Comparison of ENCODE assay signal across 10 mouse cellular contexts in genomic region chr6:144203013-144203412, GRCm38 (mm10).
DNase-seq lines count a peak whose midpoint lies in the region; ATAC-seq lines count a peak whose summit lies in the region.
"Had no signal": no experiment of that assay in that cellular context is flagged by ENCODE, and none has a peak within 500 bp of the region (broad histone marks: within the 10 kb centered on the region; RNA-seq: fewer than 3 reads in every experiment).

No protein-coding gene starts in this region.

- H3K4me1 ChIP-seq in heart, embryonic 14.5 days (ENCODE audit: control insufficient read depth in 2 of 2, insufficient read depth in 2 of 2, low read length in 2 of 2) = no peaks in the 10 kb centered on the region
- peaks cover 17% of the 10 kb centered on the region for H3K4me1 ChIP-seq in embryonic facial prominence, embryonic 12.5 days
- peaks cover 24% of the 10 kb centered on the region for H3K4me1 ChIP-seq in hindbrain, embryonic 15.5 days (replicated peaks)
- peaks cover 17% of the 10 kb centered on the region for H3K4me1 ChIP-seq in midbrain, embryonic 16.5 days (ENCODE audit: control insufficient read depth, insufficient read depth, low read length)

- no peak overlapping the region for H3K9ac ChIP-seq in heart, embryonic 14.5 days (ENCODE audit: low read length)
- H3K9ac ChIP-seq in embryonic facial prominence, embryonic 12.5 days = no peak overlapping the region
- no peak overlapping the region for H3K9ac ChIP-seq in hindbrain, embryonic 15.5 days
- peak overlapping the region; percentile 18; the same call in 1 of the 2 replicates for H3K9ac ChIP-seq in midbrain, embryonic 16.5 days (ENCODE audit: low read depth, low read length)

- WGBS in heart, embryonic 14.5 days = 62% methylated on average over 12 of the region's 12 CpGs
- WGBS in embryonic facial prominence, embryonic 12.5 days = 31% methylated on average over 12 of the region's 12 CpGs
- 45% methylated on average over 12 of the region's 12 CpGs for WGBS in hindbrain, embryonic 15.5 days
- WGBS in midbrain, embryonic 16.5 days = 27% methylated on average over 12 of the region's 12 CpGs

- H3K27me3 ChIP-seq in heart, embryonic 14.5 days (ENCODE audit: control insufficient read depth, insufficient read depth, low read length) = no peaks in the 10 kb centered on the region
- 0 out of 2 replicates have a peak, but pooled peaks cover 5% of the 10 kb centered on the region for H3K27me3 ChIP-seq in embryonic facial prominence, embryonic 12.5 days
- H3K27me3 ChIP-seq in hindbrain, embryonic 15.5 days = no peaks in the 10 kb centered on the region
- H3K27me3 ChIP-seq in midbrain, embryonic 16.5 days (ENCODE audit: control insufficient read depth, insufficient read depth, low read depth, low read length) = no peaks in the 10 kb centered on the region

- peak overlapping the region; percentile 4; the same call in 1 of the 2 replicates for H3K4me2 ChIP-seq in heart, embryonic 14.5 days (ENCODE audit: low read length)
- H3K4me2 ChIP-seq in embryonic facial prominence, embryonic 12.5 days (replicated peaks) = peak overlapping the region; percentile 38
- peak overlapping the region; percentile 37 for H3K4me2 ChIP-seq in hindbrain, embryonic 15.5 days
- H3K4me2 ChIP-seq in midbrain, embryonic 16.5 days (ENCODE audit: low read length) = peak overlapping the region; percentile 51

- H3K4me3 ChIP-seq in heart, embryonic 14.5 days (ENCODE audit: control insufficient read depth in 1 of 2, insufficient read depth in 1 of 2, low read depth in 1 of 2, low read length in 2 of 2) = no peak overlapping the region
- peak overlapping the region; percentile 12; the same call in 1 of the 2 replicates for H3K4me3 ChIP-seq in embryonic facial prominence, embryonic 12.5 days
- 0 out of 2 replicates have a peak overlapping the region, but pooled peaks have one; percentile 2 for H3K4me3 ChIP-seq in hindbrain, embryonic 15.5 days
- peak overlapping the region; percentile 20 for H3K4me3 ChIP-seq in midbrain, embryonic 16.5 days (ENCODE audit: low read depth, low read length)

- no peaks in the 10 kb centered on the region for H3K9me3 ChIP-seq in heart, embryonic 14.5 days (ENCODE audit: control insufficient read depth, low read length)
- H3K9me3 ChIP-seq in embryonic facial prominence, embryonic 12.5 days = no peaks in the 10 kb centered on the region
- H3K9me3 ChIP-seq in hindbrain, embryonic 15.5 days = no peaks in the 10 kb centered on the region
- no peaks in the 10 kb centered on the region for H3K9me3 ChIP-seq in midbrain, embryonic 16.5 days (replicated peaks; ENCODE audit: control insufficient read depth, low read length, poor library complexity, severe bottlenecking)

- ATAC-seq in heart, embryonic 14.5 days (ENCODE audit: insufficient number of reproducible peaks, insufficient read depth, low FRiP score, low read depth) = no peak
- no peak for ATAC-seq in embryonic facial prominence, embryonic 12.5 days (ENCODE audit: insufficient number of reproducible peaks, insufficient read depth, low FRiP score, low TSS enrichment)
- ATAC-seq in hindbrain, embryonic 15.5 days (ENCODE audit: low FRiP score, low read depth) = no peak
- no peak; the same call in 1 of the 2 replicates for ATAC-seq in midbrain, embryonic 16.5 days

- no peak overlapping the region for H3K27ac ChIP-seq in heart, embryonic 14.5 days (replicated peaks in 1 of 2; ENCODE audit: control insufficient read depth in 1 of 2, insufficient read depth in 1 of 2, low read depth in 2 of 2, low read length in 2 of 2)
- no peak overlapping the region for H3K27ac ChIP-seq in embryonic facial prominence, embryonic 12.5 days
- no peak overlapping the region for H3K27ac ChIP-seq in hindbrain, embryonic 15.5 days (replicated peaks)
- no peak overlapping the region for H3K27ac ChIP-seq in midbrain, embryonic 16.5 days (ENCODE audit: low read length)

- no peaks in the 10 kb centered on the region for H3K36me3 ChIP-seq in heart, embryonic 14.5 days (ENCODE audit: control insufficient read depth, insufficient read depth, low read length)
- H3K36me3 ChIP-seq in embryonic facial prominence, embryonic 12.5 days = no peaks in the 10 kb centered on the region
- H3K36me3 ChIP-seq in hindbrain, embryonic 15.5 days = no peaks in the 10 kb centered on the region
- H3K36me3 ChIP-seq in midbrain, embryonic 16.5 days (ENCODE audit: control insufficient read depth, insufficient read depth, low read length) = no peaks in the 10 kb centered on the region

- DNase-seq in heart, adult 18-20 months = no peak
- DNase-seq in T-cell, adult 2 months (ENCODE audit: low spot score) = no peak
- DNase-seq in left cerebral cortex, adult 9 months (ENCODE audit: low spot score in 2 of 2) = no peak
- DNase-seq in thymus, postnatal 10 days (ENCODE audit: low spot score in 2 of 2) = no peak
- DNase-seq: heart, postnatal 10 days; lung, adult 2 months had no signal

Comparison
In these comparisons a context has a peak if more than half of its experiments do, and no peak if none do; other contexts are left out.
1. H3K4me3 ChIP-seq: peak in embryonic facial prominence, embryonic 12.5 days (single experiment), hindbrain, embryonic 15.5 days (single experiment) and midbrain, embryonic 16.5 days (single experiment); none in heart, embryonic 14.5 days (0 of 2).
2. Peak in every context shown above with its lines, with median percentiles within 50 percentile points of each other: H3K4me2 ChIP-seq.